Mouse (Mus musculus) forebrain, embryonic 16.5 days (tissue): ENCODE data around the gene Tmem95. TPM values are rescaled to one million over a fixed set of nuclear protein-coding genes. Genes with fewer than 3 reads are reported as not detected.

ENCODE experiments used
- ATAC-seq: fragments of 200-750 bp; cut with Nextera tagmentation; 2 replicates; pipeline ENCODE4 v1.8.0; 2017; ENCODE audit warnings: mild to moderate bottlenecking, moderate library complexity
- H3K27ac ChIP-seq: fragments of 300-500 bp; sonication (generic); 2 replicates; pipeline ENCODE4 v1.5.1; 2014; ENCODE audit warnings: low read length, control low read depth
- H3K27me3 ChIP-seq: fragments of 300-500 bp; sonication (generic); replicated peaks from 2 replicates; pipeline ENCODE4 v1.6.1; 2014; ENCODE audit warnings: low read length; ENCODE audit not compliant: control insufficient read depth, insufficient read depth
- H3K36me3 ChIP-seq: fragments of 300-500 bp; sonication (generic); 2 replicates; pipeline ENCODE4 v1.6.1; 2014; ENCODE audit not compliant: control insufficient read depth, insufficient read depth
- H3K4me1 ChIP-seq: fragments of 300-500 bp; sonication (generic); replicated peaks from 2 replicates; pipeline ENCODE4 v1.6.1; 2014; ENCODE audit warnings: low read length; ENCODE audit not compliant: control insufficient read depth, insufficient read depth
- H3K4me2 ChIP-seq: fragments of 300-500 bp; sonication (generic); 2 replicates; pipeline ENCODE4 v1.6.1; 2014; ENCODE audit warnings: mild to moderate bottlenecking, low read length, control low read depth
- H3K4me3 ChIP-seq: fragments of 300-500 bp; sonication (generic); replicated peaks from 2 replicates; pipeline ENCODE4 v1.5.1; 2014; ENCODE audit warnings: mild to moderate bottlenecking, low read length, control low read depth
- H3K9ac ChIP-seq: fragments of 300-500 bp; sonication (generic); replicated peaks from 2 replicates; pipeline ENCODE4 v1.6.1; 2014; ENCODE audit warnings: low read depth, low read length, control low read depth
- H3K9me3 ChIP-seq: fragments of 300-500 bp; sonication (generic); 2 replicates; pipeline ENCODE4 v1.6.1; 2016; ENCODE audit warnings: low read length; ENCODE audit not compliant: control insufficient read depth
- WGBS: fragments of 180-500 bp; shearing (Covaris S2); extraction: QIAGEN DNeasy Blood & Tissue Kit; methylation state at CpG from one replicate; pipeline ENCODE4 v1.1.7; 2014; 5-methylcytosine and 5-hydroxymethylcytosine counted together
- polyA plus RNA-seq: library from polyadenylated mRNA; unstranded; fragments of >200 nt; fragmentation: Nextera tagmentation; extraction: Ambion mirVana; gene quantifications from 2 replicates; pipeline ENCODE4 v1.2.1, GENCODE M21; 2015

The Tmem95 gene
- polyA plus RNA-seq, 1 experiment from 2014 or later, result not detected

GRCm38 (mm10) chr11:69837952-69838713 is 39.7 kb downstream of the Tmem95 start, which contains the start of gene Tmem256:
Gene Tmem256 (plus strand): TSS chr11:69838514.
- no peaks in the 10 kb centered on the region for H3K36me3 ChIP-seq
- H3K9me3 ChIP-seq, result no peaks in the 10 kb centered on the region

GRCm38 (mm10) chr11:69837604-69837951 is 40.2 kb downstream of the Tmem95 start, which contains the start of gene Nlgn2:
Gene Nlgn2 (minus strand): TSS chr11:69837784.
- peak within 1 kb of the TSS; percentile 90 for H3K27ac ChIP-seq
- H3K4me1 ChIP-seq, result peaks cover 41% of the 10 kb centered on the region
- H3K27me3 ChIP-seq, result no peaks in the 10 kb centered on the region
- peak within 1 kb of the TSS; percentile 92 for H3K9ac ChIP-seq
- under 1% methylated on average over 31 of the region's 32 CpGs for WGBS
- peak within 1 kb of the TSS; percentile 79 for H3K4me3 ChIP-seq
- H3K4me2 ChIP-seq, result peak within 1 kb of the TSS; percentile 93
- peak; percentile 72 for ATAC-seq
- H3K36me3 ChIP-seq, result peaks cover 3% of the 10 kb centered on the region; the same call in 1 of the 2 replicates
- no peaks in the 10 kb centered on the region for H3K9me3 ChIP-seq

More at GRCm38 (mm10) chr11:69837952-69838713, 39.7 kb downstream of the Tmem95 start, which contains the start of gene Tmem256:
- H3K27me3 ChIP-seq, result no peaks in the 10 kb centered on the region
- H3K4me3 ChIP-seq, result peak within 1 kb of the TSS; percentile 79
- peak; percentile 91 for ATAC-seq
- peak within 1 kb of the TSS; percentile 93 for H3K4me2 ChIP-seq
- H3K9ac ChIP-seq, result peak within 1 kb of the TSS; percentile 92
- peaks cover 41% of the 10 kb centered on the region for H3K4me1 ChIP-seq
- WGBS, result under 1% methylated on average over 34 of the region's 34 CpGs
- H3K27ac ChIP-seq, result peak within 1 kb of the TSS; percentile 90

DNA sequence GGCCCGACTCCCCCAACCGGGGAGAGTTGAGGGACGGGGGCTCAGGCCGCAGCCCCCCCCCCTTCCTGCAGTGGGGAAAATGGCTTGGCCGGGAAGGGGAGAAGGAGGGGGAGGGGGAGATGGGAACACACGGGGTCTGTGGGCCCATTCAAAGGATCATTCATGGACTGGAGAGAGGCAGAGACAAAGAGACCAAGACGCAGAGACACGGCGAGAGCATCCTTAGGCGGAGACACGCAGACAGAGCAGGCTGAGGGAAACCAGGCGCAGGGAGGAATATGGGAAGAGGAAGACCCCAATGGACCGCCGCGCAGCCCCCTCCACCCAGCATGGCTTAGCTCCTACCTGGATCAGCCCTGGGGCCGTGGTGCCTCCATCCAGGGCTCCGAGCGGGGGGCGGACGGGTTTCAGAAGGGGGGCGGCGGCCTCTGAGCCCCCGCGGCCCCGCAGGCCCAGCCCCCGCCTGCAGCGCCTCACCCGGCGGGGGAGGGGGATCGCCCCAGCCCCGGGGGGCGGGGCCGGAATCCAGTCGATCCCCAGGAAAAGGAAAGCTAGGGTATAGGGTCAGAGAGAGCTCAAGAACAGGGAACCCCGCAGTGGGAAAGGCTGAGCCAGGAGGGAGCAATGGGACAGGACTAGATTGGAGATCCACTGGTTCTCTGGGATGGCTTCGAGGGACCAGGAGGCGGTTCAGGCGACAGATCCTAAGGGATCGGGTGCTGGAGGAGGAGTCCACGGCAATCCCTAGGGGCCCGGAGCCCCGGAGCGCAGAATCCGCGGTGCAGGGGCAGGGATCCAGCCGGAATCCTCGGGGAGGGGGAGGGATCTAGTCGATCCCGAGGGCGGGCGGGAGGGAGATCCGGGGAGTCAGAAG is 40.9 kb downstream of the Tmem95 start:
- Histone ChIP-seq H3K4me2 (peak overlapping the region; percentile 93), H3K36me3 (peaks cover 7% of the 10 kb centered on the region; the same call in 1 of the 2 replicates), H3K4me3 (peak overlapping the region; percentile 79), H3K9me3 (no peaks in the 10 kb centered on the region), H3K27me3 (no peaks in the 10 kb centered on the region), H3K4me1 (peaks cover 41% of the 10 kb centered on the region), H3K9ac (peak overlapping the region; percentile 92), H3K27ac (peak overlapping the region; percentile 90)
- no peak; the same call in 1 of the 2 replicates for ATAC-seq
- WGBS, result under 1% methylated on average over 43 of the region's 52 CpGs

DNA sequence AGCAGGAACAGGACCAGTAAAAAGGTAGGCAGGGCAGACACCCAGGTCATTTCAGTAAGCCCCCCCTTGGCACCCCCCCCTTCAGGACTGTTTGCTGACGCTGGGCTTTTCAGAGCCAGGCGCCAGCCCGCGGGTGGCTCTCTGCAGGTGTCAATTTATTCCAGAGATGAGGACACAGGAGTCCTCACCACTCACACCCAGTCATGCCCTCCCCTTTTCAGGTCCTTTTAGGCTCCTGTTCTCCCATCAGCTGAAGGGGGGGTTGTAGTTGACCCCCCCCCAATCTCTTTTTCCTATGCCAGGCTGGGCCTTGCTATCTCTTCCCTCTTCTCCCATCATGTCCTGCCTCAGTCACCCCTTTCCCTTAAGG is 41.9 kb downstream of the Tmem95 start:
- Histone ChIP-seq H3K9ac (peak overlapping the region; percentile 92), H3K4me3 (peak overlapping the region; percentile 79), H3K4me1 (peaks cover 41% of the 10 kb centered on the region), H3K36me3 (peaks cover 7% of the 10 kb centered on the region; the same call in 1 of the 2 replicates), H3K4me2 (peak overlapping the region; percentile 93), H3K27ac (peak overlapping the region; percentile 90), H3K27me3 (no peaks in the 10 kb centered on the region), H3K9me3 (no peaks in the 10 kb centered on the region)
- 4% methylated on average over 4 of the region's 4 CpGs for WGBS
- no peak for ATAC-seq

- peak overlapping the region; percentile 39; the same call in 1 of the 2 replicates for H3K27ac ChIP-seq
- no peaks in the 10 kb centered on the region for H3K9me3 ChIP-seq
- no peaks in the 10 kb centered on the region for H3K27me3 ChIP-seq
- peak overlapping the region; percentile 93 for H3K4me2 ChIP-seq
- H3K9ac ChIP-seq, result peak overlapping the region; percentile 92
- peaks cover 41% of the 10 kb centered on the region for H3K4me1 ChIP-seq
- peaks cover 7% of the 10 kb centered on the region; the same call in 1 of the 2 replicates for H3K36me3 ChIP-seq
- 7% methylated on average over 9 of the region's 9 CpGs for WGBS
- no peak for ATAC-seq
- peak overlapping the region; percentile 79 for H3K4me3 ChIP-seq
Observed at GRCm38 (mm10) chr11:69835326-69835965, 42.4 kb downstream of the Tmem95 start.

DNA sequence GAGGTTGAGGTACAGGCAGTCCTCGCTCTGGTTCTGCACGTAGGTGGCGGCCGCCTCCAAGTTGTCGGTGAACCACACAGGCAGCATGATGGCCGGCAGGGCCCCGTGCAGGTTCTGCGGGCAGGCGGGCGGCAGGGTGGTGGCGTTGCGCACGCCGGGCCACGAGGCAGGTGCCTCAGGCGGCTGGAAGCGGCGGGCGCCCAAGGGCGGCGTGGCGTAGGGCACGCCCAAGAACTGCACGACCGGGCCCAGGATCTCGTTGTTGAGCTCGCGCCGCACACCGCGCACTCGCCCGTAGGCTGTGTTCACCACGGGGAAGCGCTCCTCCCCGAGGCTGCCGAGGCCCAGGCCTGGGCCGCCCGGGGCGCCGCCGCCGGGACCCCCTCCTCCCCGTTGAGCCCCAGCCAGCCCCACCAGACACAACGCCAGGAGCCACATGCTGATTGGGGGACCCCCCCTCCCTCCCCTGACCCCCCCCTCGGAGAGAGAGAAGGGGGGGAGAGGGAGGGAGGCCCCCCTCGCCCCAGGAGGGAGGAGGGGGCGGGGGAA is 43.7 kb downstream of the Tmem95 start:
- H3K9me3 ChIP-seq, result no peaks in the 10 kb centered on the region
- H3K4me2 ChIP-seq, result peak overlapping the region; percentile 93
- WGBS, result 4% methylated on average over 45 of the region's 48 CpGs
- peaks cover 35% of the 10 kb centered on the region for H3K4me1 ChIP-seq
- H3K9ac ChIP-seq, result peak overlapping the region; percentile 92
- peaks cover 7% of the 10 kb centered on the region; the same call in 1 of the 2 replicates for H3K36me3 ChIP-seq
- peak overlapping the region; percentile 23 for H3K27ac ChIP-seq
- H3K4me3 ChIP-seq, result peak overlapping the region; percentile 79
- H3K27me3 ChIP-seq, result no peaks in the 10 kb centered on the region
- no peak for ATAC-seq

DNA sequence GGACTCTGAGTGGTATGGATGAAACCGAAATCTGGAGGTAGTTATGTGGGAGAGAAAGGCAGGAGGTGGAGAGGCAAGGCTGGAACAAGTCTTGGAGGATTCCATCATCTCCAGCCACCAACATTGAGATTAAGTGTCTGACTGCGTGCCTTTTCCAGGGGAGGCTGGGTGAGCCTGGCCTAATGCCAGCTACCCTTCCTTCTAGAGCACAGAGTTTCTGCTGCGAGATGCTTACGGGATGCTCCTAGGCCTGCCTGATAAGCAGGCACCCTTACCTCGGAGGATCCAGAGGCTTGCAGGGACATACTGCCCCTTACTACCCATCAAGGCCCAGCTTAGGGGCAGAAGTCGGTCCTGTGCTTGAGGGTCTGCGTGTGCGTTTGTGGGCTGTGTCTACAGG is 44.3 kb downstream of the Tmem95 start:
- H3K27ac ChIP-seq, result no peak overlapping the region
- peak overlapping the region; percentile 92 for H3K9ac ChIP-seq
- 54% methylated on average over 8 of the region's 8 CpGs for WGBS
- peak overlapping the region; percentile 93 for H3K4me2 ChIP-seq
- H3K4me3 ChIP-seq, result peak overlapping the region; percentile 79
- ATAC-seq, result no peak
- peaks cover 7% of the 10 kb centered on the region; the same call in 1 of the 2 replicates for H3K36me3 ChIP-seq
- H3K9me3 ChIP-seq, result no peaks in the 10 kb centered on the region
- no peaks in the 10 kb centered on the region for H3K27me3 ChIP-seq
- H3K4me1 ChIP-seq, result peaks cover 31% of the 10 kb centered on the region

GRCm38 (mm10) chr11:69828832-69829231 is 49.0 kb downstream of the Tmem95 start:
- H3K9me3 ChIP-seq, result no peaks in the 10 kb centered on the region
- H3K4me2 ChIP-seq, result no peak overlapping the region
- 51% methylated on average over 5 of the region's 5 CpGs for WGBS
- H3K9ac ChIP-seq, result no peak overlapping the region
- H3K27me3 ChIP-seq, result no peaks in the 10 kb centered on the region
- no peak overlapping the region for H3K27ac ChIP-seq
- no peak overlapping the region for H3K4me3 ChIP-seq
- no peak for ATAC-seq
- H3K4me1 ChIP-seq, result peaks cover 8% of the 10 kb centered on the region
- H3K36me3 ChIP-seq, result peaks cover 39% of the 10 kb centered on the region
